Comparison of ENCODE assay signal across 8 mouse cellular contexts in genomic region chr12:84571466-84572340, GRCm38 (mm10). TPM values are rescaled to one million over a fixed set of nuclear protein-coding genes. Genes with fewer than 3 reads are reported as not detected.
DNase-seq lines count a peak whose midpoint lies in the region; ATAC-seq lines count a peak whose summit lies in the region.

No protein-coding gene starts in this region.

- H3K4me3 ChIP-seq in intestine, embryonic 14.5 days (ENCODE audit: low read depth, low read length) = no peak overlapping the region
- no peak overlapping the region for H3K4me3 ChIP-seq in intestine, embryonic 15.5 days (replicated peaks)
- H3K4me3 ChIP-seq in heart, embryonic 14.5 days (ENCODE audit: control insufficient read depth in 1 of 2, insufficient read depth in 1 of 2, low read depth in 1 of 2, low read length in 2 of 2) = peak overlapping the region in 1 of 2 experiments; percentile 8; a peak in 1 of 4 replicates
- peak overlapping the region; percentile 14; the same call in 1 of the 2 replicates for H3K4me3 ChIP-seq in midbrain, embryonic 12.5 days

- no peak for ATAC-seq in intestine, embryonic 14.5 days (replicated peaks; ENCODE audit: low FRiP score, low TSS enrichment, low read depth)
- ATAC-seq in intestine, embryonic 15.5 days = no peak
- ATAC-seq in heart, embryonic 14.5 days (ENCODE audit: insufficient number of reproducible peaks, insufficient read depth, low FRiP score, low read depth) = no peak
- ATAC-seq in midbrain, embryonic 12.5 days (ENCODE audit: low FRiP score, low read depth) = no peak

- H3K9me3 ChIP-seq in intestine, embryonic 14.5 days (ENCODE audit: control insufficient read depth, low read length) = no peaks in the 10 kb centered on the region
- H3K9me3 ChIP-seq in intestine, embryonic 15.5 days = no peaks in the 10 kb centered on the region
- H3K9me3 ChIP-seq in heart, embryonic 14.5 days (ENCODE audit: control insufficient read depth, low read length) = no peaks in the 10 kb centered on the region
- H3K9me3 ChIP-seq in midbrain, embryonic 12.5 days = no peaks in the 10 kb centered on the region

- H3K27me3 ChIP-seq in intestine, embryonic 14.5 days (replicated peaks; ENCODE audit: control insufficient read depth, insufficient read depth, low read length) = peaks cover 84% of the 10 kb centered on the region
- H3K27me3 ChIP-seq in intestine, embryonic 15.5 days (replicated peaks) = peaks cover 66% of the 10 kb centered on the region
- H3K27me3 ChIP-seq in heart, embryonic 14.5 days (ENCODE audit: control insufficient read depth, insufficient read depth, low read length) = peaks cover 81% of the 10 kb centered on the region
- peaks cover 99% of the 10 kb centered on the region for H3K27me3 ChIP-seq in midbrain, embryonic 12.5 days

- H3K36me3 ChIP-seq in intestine, embryonic 14.5 days (ENCODE audit: control insufficient read depth, insufficient read depth, low read length) = no peaks in the 10 kb centered on the region
- H3K36me3 ChIP-seq in intestine, embryonic 15.5 days = no peaks in the 10 kb centered on the region
- H3K36me3 ChIP-seq in heart, embryonic 14.5 days (ENCODE audit: control insufficient read depth, insufficient read depth, low read length) = no peaks in the 10 kb centered on the region
- no peaks in the 10 kb centered on the region for H3K36me3 ChIP-seq in midbrain, embryonic 12.5 days

- H3K4me2 ChIP-seq in intestine, embryonic 14.5 days (ENCODE audit: low read length) = peak overlapping the region; percentile 13; the same call in 1 of the 2 replicates
- H3K4me2 ChIP-seq in intestine, embryonic 15.5 days (replicated peaks) = no peak overlapping the region; the same call in none of the 2 replicates
- peak overlapping the region; percentile 29; the same call in 1 of the 2 replicates for H3K4me2 ChIP-seq in heart, embryonic 14.5 days (ENCODE audit: low read length)
- H3K4me2 ChIP-seq in midbrain, embryonic 12.5 days (replicated peaks) = peak overlapping the region; percentile 9; the same call in 1 of the 2 replicates

- peak; percentile 85 for DNase-seq in intestine, embryonic 14.5 days (ENCODE audit: low spot score)
- peak; percentile 39 for DNase-seq in R1 (ENCODE audit: low read depth, low spot score)
- no peak for DNase-seq in natural killer cell, adult 2 months (ENCODE audit: low spot score in 2 of 2)
- no peak for DNase-seq in spleen, postnatal 36 days (ENCODE audit: low spot score in 2 of 2)
- no peak for DNase-seq in adrenal gland, adult 8-10 months

- no peak overlapping the region for H3K9ac ChIP-seq in intestine, embryonic 14.5 days (ENCODE audit: low read length)
- H3K9ac ChIP-seq in intestine, embryonic 15.5 days = no peak overlapping the region
- H3K9ac ChIP-seq in heart, embryonic 14.5 days (ENCODE audit: low read length) = no peak overlapping the region
- no peak overlapping the region for H3K9ac ChIP-seq in midbrain, embryonic 12.5 days (replicated peaks)

- H3K4me1 ChIP-seq in intestine, embryonic 14.5 days (replicated peaks; ENCODE audit: control insufficient read depth, insufficient read depth, low read length) = no peaks in the 10 kb centered on the region
- peaks cover 13% of the 10 kb centered on the region; the same call in 1 of the 2 replicates for H3K4me1 ChIP-seq in intestine, embryonic 15.5 days (replicated peaks)
- peaks cover 4 to 20% of the 10 kb centered on the region in 2 experiments; a peak in 3 of 4 replicates for H3K4me1 ChIP-seq in heart, embryonic 14.5 days (ENCODE audit: control insufficient read depth in 2 of 2, insufficient read depth in 2 of 2, low read length in 2 of 2)
- peaks cover 22% of the 10 kb centered on the region for H3K4me1 ChIP-seq in midbrain, embryonic 12.5 days

- no peak overlapping the region for H3K27ac ChIP-seq in intestine, embryonic 14.5 days (ENCODE audit: low read depth)
- no peak overlapping the region for H3K27ac ChIP-seq in intestine, embryonic 15.5 days
- no peak overlapping the region for H3K27ac ChIP-seq in heart, embryonic 14.5 days (replicated peaks in 1 of 2; ENCODE audit: control insufficient read depth in 1 of 2, insufficient read depth in 1 of 2, low read depth in 2 of 2, low read length in 2 of 2)
- no peak overlapping the region for H3K27ac ChIP-seq in midbrain, embryonic 12.5 days (replicated peaks)

- WGBS in intestine, embryonic 14.5 days = 1% methylated on average over 43 of the region's 43 CpGs
- 2% methylated on average over 43 of the region's 43 CpGs for WGBS in intestine, embryonic 15.5 days
- 2% methylated on average over 43 of the region's 43 CpGs for WGBS in heart, embryonic 14.5 days
- 1% methylated on average over 43 of the region's 43 CpGs for WGBS in midbrain, embryonic 12.5 days

RNA-seq across cellular contexts. Expression of gene Vsx2, which starts 2.1 kb away (rescaled TPM):
- not detected in 2 replicates for polyA plus RNA-seq in intestine, embryonic 14.5 days (2014; fragmentation: Nextera tagmentation; extraction: Ambion mirVana)
- not detected in 2 replicates for polyA plus RNA-seq in intestine, embryonic 15.5 days (2015; fragmentation: Nextera tagmentation; extraction: Ambion mirVana)
- not detected in 2 replicates for polyA plus RNA-seq in heart, embryonic 14.5 days (2014; fragmentation: Nextera tagmentation; extraction: Ambion mirVana)
- 0.84 and 0.92 TPM in 2 replicates for polyA plus RNA-seq in midbrain, embryonic 12.5 days (2016; fragmentation: Nextera tagmentation; extraction: Ambion mirVana)
- under 1 TPM in 1 of 4 experiments, not detected in 3; 0.08 TPM for total RNA-seq in adrenal gland, adult 8-10 months (2022)

RNA-seq across cellular contexts. Expression of gene Abcd4, which starts 45.5 kb away (rescaled TPM):
- 10.3 and 12.8 TPM in 2 replicates for polyA plus RNA-seq in intestine, embryonic 14.5 days (2014; fragmentation: Nextera tagmentation; extraction: Ambion mirVana)
- polyA plus RNA-seq in intestine, embryonic 15.5 days (2015; fragmentation: Nextera tagmentation; extraction: Ambion mirVana) = 16.5 and 20.8 TPM in 2 replicates
- polyA plus RNA-seq in heart, embryonic 14.5 days (2014; fragmentation: Nextera tagmentation; extraction: Ambion mirVana) = 8.5 and 9.7 TPM in 2 replicates
- 12.1 and 12.3 TPM in 2 replicates for polyA plus RNA-seq in midbrain, embryonic 12.5 days (2016; fragmentation: Nextera tagmentation; extraction: Ambion mirVana)
- 10 to 100 TPM; 10.9 to 16.3 (median 13.8) TPM for total RNA-seq in adrenal gland, adult 8-10 months (2022)

Comparison
In these comparisons a context has a peak if more than half of its experiments do, and no peak if none do; other contexts are left out.
1. DNase-seq: peak in intestine, embryonic 14.5 days (single experiment) and R1 (single experiment); none in natural killer cell, adult 2 months (0 of 2), spleen, postnatal 36 days (0 of 2) and adrenal gland, adult 8-10 months (single experiment).